Mouse (Mus musculus): ENCODE data around the gene Pou2f3.
A peak's percentile ranks its signal among the peaks of the same experiment; 100 is the strongest.

Gene Pou2f3

DNA sequence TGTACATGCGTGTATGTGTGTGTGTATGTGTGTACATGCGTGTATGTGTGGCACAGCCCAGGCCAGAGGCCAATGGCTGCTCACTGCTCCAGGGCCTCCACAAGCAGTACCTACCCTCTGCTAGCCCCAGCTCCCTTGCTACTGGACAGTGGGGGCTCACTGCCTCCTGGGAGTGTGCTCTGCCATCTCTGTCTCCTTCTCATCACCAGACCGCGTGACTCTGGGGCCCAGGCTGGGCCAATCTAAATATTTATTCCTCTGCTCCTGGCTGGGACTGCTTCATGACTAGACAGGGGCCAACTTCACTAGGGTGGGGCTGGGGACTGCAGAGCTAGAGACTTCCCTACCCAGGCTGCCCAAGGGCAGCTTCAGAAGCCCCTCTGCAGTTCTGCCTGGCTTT, 21.6 kb upstream of the Pou2f3 start:
- peak in 1 of 2 experiments; percentile 44 for DNase-seq (ENCODE audit: low spot score in 2 of 2)

- no peak for DNase-seq (ENCODE audit: low spot score in 2 of 2)
Measured at GRCm38 (mm10) chr9:43230886-43231285, 20.7 kb upstream of the Pou2f3 start.

- no peak for DNase-seq (ENCODE audit: low spot score in 2 of 2)
Measured at GRCm38 (mm10) chr9:43229962-43230361, 19.8 kb upstream of the Pou2f3 start.

- DNase-seq (ENCODE audit: low spot score in 2 of 2): no peak
Measured at GRCm38 (mm10) chr9:43229398-43229895, 19.3 kb upstream of the Pou2f3 start.

GRCm38 (mm10) chr9:43228745-43229144, 18.6 kb upstream of the Pou2f3 start:
- no peak for DNase-seq (ENCODE audit: low spot score in 2 of 2)

DNA sequence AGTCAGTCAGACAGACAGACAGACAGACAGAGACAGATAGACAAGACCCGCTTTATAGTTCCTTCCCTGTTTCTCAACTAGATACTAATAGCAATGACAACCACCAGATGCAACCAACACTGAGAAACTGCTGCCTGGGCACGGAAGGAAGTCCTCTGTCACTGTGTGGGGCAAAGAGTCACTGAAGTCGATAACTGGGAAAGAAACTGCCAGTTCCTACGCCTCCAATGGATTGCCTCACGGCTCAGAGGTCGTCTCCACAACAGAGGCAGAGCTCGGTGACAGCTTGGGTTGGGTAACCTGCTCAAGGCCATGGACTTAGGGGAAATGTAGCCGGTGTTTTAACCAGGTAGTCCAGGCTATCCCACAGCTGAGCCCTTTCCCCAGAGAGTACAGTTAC, 17.5 kb upstream of the Pou2f3 start:
- DNase-seq (ENCODE audit: low spot score in 2 of 2): no peak

- DNase-seq (ENCODE audit: low spot score in 2 of 2): no peak
Measured at GRCm38 (mm10) chr9:43226573-43227160, 16.5 kb upstream of the Pou2f3 start.

DNA sequence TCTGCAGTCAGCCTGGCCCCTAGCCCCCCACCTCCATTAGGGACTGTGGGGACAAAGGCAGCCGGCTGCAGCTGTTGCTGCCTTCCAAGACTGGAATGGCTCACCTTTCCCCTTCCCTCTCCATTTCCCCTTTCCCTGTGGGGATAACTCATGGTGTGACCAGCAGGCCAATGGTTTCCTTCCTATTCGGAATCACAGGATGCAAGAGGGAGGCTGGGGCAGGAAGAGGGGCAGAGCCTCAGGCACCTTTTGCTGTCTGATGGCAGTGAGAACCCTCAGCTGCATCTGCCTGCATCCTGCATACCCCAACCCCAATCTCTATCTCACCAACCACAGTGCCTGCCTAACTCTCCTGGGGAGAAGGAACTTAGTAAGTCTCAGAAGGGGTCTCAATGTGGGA, 15.3 kb upstream of the Pou2f3 start:
- DNase-seq (ENCODE audit: low spot score in 2 of 2): no peak

DNA sequence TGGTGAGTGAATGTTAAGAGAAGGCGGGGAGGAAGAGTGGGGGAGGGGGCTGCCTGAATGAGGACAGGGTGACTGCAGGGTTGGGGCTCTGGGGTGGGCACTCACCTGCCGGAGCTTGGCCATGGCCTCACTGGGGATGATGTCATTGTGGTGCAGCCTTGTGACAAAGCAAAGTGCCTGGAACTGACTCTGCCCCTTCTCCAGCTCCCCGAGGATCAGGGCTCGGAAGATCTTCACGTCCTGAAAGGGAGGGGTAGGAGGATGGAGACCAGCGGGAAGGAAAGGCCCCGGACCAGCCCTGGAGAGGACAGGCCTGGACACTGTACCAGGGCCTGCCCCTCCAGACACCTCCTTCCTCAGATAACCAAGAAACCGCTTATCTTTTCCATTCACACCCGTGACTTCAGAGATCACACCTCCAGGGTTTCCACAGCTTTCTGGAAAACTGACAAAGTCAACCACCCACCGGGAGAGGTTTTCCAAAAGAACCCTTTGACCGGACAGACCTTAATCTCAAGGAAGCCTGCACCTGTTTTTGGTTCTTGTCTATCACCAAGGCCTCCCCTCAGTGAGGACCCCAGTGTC, 14.7 kb upstream of the Pou2f3 start:
- no peak for DNase-seq (ENCODE audit: low spot score in 2 of 2)

DNA sequence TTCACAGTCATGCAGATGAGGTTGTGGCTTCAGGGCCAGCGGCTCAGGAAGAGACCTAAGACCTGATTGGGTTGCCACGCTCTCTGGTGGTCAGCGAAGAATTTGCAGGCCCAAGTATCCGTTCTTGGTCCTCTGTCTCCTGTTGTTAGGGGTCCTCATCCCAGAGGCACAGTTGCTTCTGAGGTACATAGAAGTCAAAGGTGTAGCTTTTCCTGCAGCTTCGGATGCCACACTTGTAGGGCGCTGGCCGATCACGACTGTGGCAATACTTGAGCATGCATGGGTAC, 12.2 kb upstream of the Pou2f3 start:
- no peak for DNase-seq (ENCODE audit: low spot score in 2 of 2)

DNA sequence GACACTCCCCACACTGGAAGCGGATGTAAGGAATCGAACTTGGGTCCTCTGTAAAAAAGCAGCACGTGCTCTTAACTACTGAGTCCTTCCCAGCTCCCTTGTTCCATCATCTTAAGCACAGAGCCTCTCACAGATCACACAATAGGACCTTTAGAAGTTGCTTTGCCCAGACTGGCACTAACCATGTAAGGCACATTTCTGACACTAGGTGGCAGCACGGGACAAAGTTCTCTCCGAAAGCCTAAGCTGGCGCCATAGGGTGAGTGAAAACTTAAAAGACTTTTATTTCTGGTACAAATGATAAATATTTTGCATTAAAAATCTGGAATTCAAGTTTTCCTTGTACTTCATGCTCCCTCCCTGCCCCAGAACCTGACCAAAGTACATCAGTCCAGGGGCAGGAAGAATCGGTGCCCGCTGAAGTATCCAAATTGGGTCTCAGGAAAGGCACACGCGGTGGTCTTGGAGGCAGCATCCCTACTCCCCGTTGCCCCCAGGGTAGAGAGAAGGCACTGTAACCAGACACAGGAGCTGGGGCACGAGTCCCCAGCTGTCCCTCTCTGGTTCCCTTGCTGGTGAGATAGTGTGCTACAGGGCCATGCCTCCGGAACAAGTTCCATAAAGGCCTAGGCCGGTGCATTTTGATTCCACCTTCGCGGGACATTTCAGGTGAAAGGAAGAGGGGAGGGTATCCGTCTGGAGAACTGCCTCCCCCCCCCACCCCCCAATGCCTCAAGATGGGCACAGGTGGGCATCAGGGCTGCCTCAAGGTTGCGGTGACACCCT, 11.7 kb upstream of the Pou2f3 start:
- DNase-seq (ENCODE audit: low spot score in 2 of 2): peak; percentile 63 to 88

DNA sequence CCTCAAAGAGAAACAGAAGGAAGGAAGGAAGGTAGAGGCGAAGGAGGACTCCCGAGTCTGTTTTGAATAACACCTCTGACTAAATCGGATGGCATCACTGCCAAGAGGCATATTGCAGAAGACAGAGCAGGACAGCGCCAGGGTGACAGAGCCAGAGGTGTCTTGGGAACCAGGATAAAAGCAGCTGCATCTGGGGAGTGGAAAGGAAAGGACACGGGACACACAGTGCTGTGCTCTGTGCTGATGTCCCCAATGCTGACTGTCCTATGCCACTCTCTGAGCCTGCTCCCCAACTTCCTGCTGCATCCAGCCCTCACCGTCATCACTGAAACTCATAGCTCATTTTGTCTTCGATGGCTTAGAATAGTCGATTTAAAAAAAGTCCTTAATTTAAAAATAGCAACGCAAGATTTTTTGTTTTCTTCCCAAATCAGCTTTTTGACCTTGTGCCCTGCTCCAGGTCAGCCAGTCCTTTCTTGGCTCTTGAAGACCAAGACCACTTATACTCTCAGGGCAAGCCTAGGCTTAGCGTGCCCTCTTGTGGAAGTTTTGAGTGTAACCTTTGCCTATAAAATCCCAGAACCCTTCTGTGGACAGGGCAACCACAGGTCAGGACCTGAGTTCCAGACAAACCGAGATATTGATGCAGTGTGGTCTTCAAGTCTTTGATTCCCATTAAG, 742 bp upstream of the Pou2f3 start:
- DNase-seq (ENCODE audit: low spot score in 2 of 2): no peak

DNA sequence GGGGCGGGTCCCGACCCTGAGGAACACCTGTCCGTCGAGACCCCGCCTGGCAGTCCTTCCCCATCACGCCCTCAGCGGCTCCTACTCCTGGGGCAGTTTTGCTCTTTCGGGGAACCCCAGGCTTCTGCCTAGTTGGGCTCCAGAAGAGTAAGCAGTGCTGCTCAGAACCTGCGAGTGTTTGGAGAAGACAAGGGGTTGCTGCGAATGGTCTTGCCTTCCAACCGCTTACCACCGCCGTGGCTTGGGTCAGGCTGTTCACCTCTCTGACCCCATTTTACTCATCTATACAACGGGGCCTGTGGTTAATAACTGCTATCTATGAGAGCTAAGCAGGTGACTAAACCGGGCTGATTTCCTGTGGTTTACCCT, 4.2 kb downstream of the Pou2f3 start:
- DNase-seq (ENCODE audit: low spot score in 2 of 2): no peak

- no peak for DNase-seq (ENCODE audit: low spot score in 2 of 2)
Measured at GRCm38 (mm10) chr9:43205343-43206021, 4.7 kb downstream of the Pou2f3 start.

DNA sequence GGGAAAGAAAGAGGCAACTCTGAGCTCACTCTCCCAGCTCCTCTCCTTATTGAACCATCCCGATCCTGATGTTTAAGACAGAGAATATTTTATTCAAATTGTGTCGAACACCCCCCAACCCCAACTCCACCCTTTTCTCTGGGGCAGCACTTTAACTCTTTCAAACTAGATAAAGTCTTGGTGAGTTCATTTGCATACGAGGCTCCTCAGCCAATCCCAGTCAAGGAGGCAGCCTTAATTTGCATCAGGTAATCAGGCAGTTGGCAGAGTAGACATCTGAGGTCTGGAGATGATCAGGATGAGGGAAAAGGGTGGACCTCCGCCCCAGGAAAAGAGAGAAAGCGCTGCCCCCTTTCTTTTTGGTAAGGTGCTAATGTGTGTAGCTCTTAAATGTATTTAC, 10.0 kb downstream of the Pou2f3 start:
- DNase-seq (ENCODE audit: low spot score in 2 of 2): no peak

- DNase-seq (ENCODE audit: low spot score in 2 of 2): no peak
Measured at GRCm38 (mm10) chr9:43194001-43194400, 16.2 kb downstream of the Pou2f3 start.

DNA sequence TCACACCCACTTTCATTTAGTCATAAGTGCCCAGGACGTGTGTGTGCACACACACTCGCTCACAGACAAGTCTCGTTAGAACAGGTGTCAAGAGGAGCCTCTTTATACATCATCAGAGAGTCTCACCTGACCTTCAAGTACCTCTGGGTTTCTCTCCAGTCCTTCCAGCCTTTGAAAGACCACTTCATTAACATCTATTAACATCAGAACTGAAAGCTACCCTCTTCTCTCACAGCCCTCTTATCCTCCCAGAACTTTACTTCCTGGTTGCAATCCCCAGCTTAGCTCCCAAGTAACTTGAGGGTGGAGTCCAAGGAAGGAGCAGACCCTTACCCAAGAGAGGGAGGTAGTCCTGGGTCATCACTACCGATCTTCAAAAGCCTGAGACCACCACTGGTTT, 18.6 kb downstream of the Pou2f3 start:
- DNase-seq (ENCODE audit: low spot score in 2 of 2): no peak

DNA sequence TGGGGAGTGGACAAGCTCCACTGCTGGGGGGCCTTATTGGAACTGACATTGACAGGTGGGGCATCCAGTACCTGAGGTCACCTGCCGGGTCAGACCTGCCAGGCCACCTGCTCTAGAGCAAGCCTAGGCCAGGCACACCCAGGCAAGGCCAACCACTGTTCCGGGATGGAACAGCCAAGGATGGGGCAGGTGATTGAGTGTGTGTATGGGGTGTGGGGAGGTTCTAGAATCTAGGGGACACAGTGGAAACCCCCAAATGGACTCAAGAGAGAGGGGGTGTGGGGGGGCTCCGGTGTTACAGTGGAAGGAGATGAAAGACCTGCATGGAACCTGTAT, 21.2 kb downstream of the Pou2f3 start:
- DNase-seq (ENCODE audit: low spot score in 2 of 2): no peak

DNA sequence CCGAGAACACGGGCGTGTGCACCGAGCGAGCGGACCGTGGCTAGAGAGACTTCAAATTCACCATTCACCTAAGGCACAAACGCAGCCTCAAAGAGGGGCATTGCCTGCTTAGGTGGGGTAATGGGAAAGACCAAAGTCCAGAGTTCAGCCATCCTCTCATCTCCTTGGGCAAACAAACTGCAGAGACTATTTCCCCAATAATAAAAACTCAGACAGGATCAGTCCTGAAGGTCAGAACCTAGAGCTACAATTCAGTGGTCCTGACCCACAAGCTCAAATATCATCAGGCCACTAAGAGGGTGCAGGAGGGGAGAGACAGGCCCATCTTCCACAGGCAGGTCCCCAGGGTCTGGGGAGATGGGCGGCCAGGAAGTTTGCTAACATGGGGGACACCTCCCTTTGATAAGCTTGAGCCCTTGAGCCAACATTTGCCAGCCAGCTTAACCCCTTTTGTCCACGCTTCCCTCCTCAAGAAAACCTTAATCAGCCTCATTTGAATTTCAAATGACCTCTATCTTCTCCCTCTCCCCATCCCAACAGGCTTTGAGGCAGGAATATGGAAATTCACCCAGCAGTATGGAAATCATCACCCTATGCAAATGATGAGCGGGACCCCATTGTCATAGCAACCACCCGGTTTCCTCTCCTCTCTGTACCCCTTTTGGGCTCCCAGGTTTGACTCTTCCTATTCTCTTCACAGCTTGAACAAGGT, 21.7 kb downstream of the Pou2f3 start:
- DNase-seq (ENCODE audit: low spot score in 2 of 2): no peak

DNA sequence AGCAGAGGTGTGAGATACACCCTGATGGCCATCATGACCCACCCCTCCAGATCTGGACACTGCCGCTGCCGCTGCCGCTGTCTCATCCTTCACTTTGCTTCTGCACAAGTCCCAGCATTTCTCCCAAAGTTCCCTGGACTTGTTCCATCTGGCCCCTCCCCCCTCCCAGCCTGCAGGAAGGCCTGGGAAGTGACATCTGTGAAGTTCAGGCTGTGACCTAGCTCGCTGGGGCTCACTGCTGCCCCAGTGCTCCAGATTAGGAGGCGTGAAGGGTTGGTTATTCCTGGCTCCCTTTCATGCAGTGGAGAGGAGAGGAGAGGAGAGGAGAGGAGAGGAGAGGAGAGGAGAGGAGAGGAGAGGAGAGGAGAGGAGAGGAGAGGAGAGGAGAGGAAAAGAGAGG, 30.6 kb downstream of the Pou2f3 start:
- DNase-seq (ENCODE audit: low spot score in 2 of 2): no peak

- DNase-seq (ENCODE audit: low spot score in 2 of 2): no peak
Measured at GRCm38 (mm10) chr9:43178172-43178571, 32.0 kb downstream of the Pou2f3 start.

GRCm38 (mm10) chr9:43167081-43167480, 43.1 kb downstream of the Pou2f3 start:
- no peak for DNase-seq (ENCODE audit: low spot score in 2 of 2)
